Mouse (Mus musculus): ENCODE measurements around the gene Trim71. TPM values are rescaled to one million over a fixed set of nuclear protein-coding genes. Genes with fewer than 3 reads are reported as not detected.

Gene Trim71
- polyA plus RNA-seq (2015; fragmentation: Nextera tagmentation; extraction: Ambion mirVana), result 4.1 TPM in 2 replicates

GRCm38 (mm10) chr9:114563761-114564606 lies at the start of gene Trim71:
Gene Trim71, minus strand, starts transcription at chr9:114564369.
- Histone ChIP-seq H3K4me3 (replicated peaks) (peak within 1 kb of the TSS; percentile 64), H3K36me3 (no peaks in the 10 kb centered on the region), H3K4me1 (replicated peaks) (peaks cover 6% of the 10 kb centered on the region; the same call in 1 of the 2 replicates), H3K27me3 (replicated peaks) (peaks cover 37% of the 10 kb centered on the region), H3K9ac (peak within 1 kb of the TSS; percentile 80), H3K4me2 (replicated peaks) (peak within 1 kb of the TSS; percentile 93), H3K9me3 (no peaks in the 10 kb centered on the region), H3K27ac (peak within 1 kb of the TSS; percentile 96)
- ATAC-seq, result peak; percentile 82
- WGBS, result under 1% methylated on average over 91 of the region's 91 CpGs

DNA sequence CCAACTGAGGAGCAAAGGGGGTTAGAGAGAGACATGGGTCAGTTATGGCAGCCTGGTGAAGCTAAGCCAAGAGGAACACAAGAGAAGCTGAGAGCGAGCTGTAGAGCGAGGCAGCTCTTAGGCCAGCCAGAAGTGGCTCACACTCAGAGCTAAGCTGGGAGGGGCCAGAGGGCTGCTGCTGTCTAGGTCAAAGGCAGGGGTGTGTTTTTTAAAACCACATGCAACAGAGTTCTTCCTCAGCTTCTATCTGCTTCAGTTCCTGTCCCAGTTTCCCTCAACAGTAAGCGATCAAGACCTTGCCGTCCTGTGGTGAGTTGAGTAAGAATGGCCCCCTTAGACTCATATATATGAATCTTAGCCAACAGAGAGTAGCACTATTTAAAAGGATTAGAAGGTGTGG lies 48.9 kb upstream of the Trim71 start:
- Histone ChIP-seq H3K4me1 (replicated peaks) (no peaks in the 10 kb centered on the region), H3K36me3 (peaks cover 35% of the 10 kb centered on the region), H3K27ac (no peak overlapping the region), H3K27me3 (replicated peaks) (no peaks in the 10 kb centered on the region), H3K9ac (no peak overlapping the region), H3K4me3 (replicated peaks) (no peak overlapping the region), H3K4me2 (replicated peaks) (no peak overlapping the region), H3K9me3 (no peaks in the 10 kb centered on the region)
- no peak for ATAC-seq
- WGBS, result 93% methylated on average over 4 of the region's 4 CpGs

- no peak overlapping the region for H3K4me3 ChIP-seq (replicated peaks)
- no peak overlapping the region for H3K4me2 ChIP-seq (replicated peaks)
- WGBS, result 85% methylated on average over 4 of the region's 4 CpGs
- H3K9me3 ChIP-seq, result no peaks in the 10 kb centered on the region
- H3K27me3 ChIP-seq (replicated peaks), result no peaks in the 10 kb centered on the region
- ATAC-seq, result no peak
- no peaks in the 10 kb centered on the region for H3K4me1 ChIP-seq (replicated peaks)
- peaks cover 30% of the 10 kb centered on the region for H3K36me3 ChIP-seq
- H3K9ac ChIP-seq, result no peak overlapping the region
- no peak overlapping the region for H3K27ac ChIP-seq
Measured at GRCm38 (mm10) chr9:114612566-114612965, 48.4 kb upstream of the Trim71 start.

- peaks cover 36% of the 10 kb centered on the region for H3K36me3 ChIP-seq
- H3K4me2 ChIP-seq (replicated peaks), result no peak overlapping the region
Measured at GRCm38 (mm10) chr9:114610266-114610665, 46.1 kb upstream of the Trim71 start.

DNA sequence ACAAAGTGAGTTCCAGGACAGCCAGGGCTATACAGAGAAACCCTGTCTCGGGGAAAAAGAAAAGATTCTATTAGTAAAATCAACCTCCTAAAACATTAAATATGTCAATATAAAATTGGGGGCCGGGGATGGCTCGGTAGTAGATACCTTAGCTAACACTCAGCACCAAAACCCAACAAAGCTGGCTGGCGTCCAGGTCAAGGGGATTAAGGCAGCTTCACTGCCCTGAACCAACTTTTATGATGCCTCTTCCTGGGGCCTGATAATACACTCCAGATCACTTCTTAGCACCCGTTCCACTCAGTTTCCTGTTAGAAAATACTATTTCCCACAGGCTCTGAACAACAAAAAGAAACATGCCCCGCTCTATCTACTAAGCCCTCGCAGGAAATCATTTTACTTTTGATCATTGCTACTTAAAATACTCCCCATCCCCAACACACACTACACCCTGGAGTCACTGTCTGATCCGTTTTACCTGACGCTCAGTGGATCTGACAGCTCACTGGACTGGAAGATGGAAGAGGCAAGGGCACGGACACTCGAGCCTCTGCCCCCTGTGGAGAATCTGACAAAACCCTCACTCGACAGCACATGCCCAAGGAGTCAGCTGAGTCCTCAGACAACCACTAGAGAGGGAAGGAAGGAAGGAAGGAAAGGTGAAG lies 39.8 kb upstream of the Trim71 start:
- 84% methylated on average over 12 of the region's 12 CpGs for WGBS
- no peak for ATAC-seq
- Histone ChIP-seq H3K4me2 (replicated peaks) (no peak overlapping the region), H3K4me3 (replicated peaks) (no peak overlapping the region), H3K36me3 (peaks cover 17% of the 10 kb centered on the region), H3K27ac (no peak overlapping the region), H3K27me3 (replicated peaks) (no peaks in the 10 kb centered on the region), H3K4me1 (replicated peaks) (no peaks in the 10 kb centered on the region), H3K9me3 (no peaks in the 10 kb centered on the region), H3K9ac (no peak overlapping the region)

More at GRCm38 (mm10) chr9:114610266-114610665, 46.1 kb upstream of the Trim71 start:
- no peak for ATAC-seq
- no peak overlapping the region for H3K27ac ChIP-seq
- no peaks in the 10 kb centered on the region for H3K4me1 ChIP-seq (replicated peaks)
- no peak overlapping the region for H3K9ac ChIP-seq
- H3K27me3 ChIP-seq (replicated peaks), result no peaks in the 10 kb centered on the region
- no peaks in the 10 kb centered on the region for H3K9me3 ChIP-seq
- H3K4me3 ChIP-seq (replicated peaks), result no peak overlapping the region
- 88% methylated on average over 3 of the region's 3 CpGs for WGBS

DNA sequence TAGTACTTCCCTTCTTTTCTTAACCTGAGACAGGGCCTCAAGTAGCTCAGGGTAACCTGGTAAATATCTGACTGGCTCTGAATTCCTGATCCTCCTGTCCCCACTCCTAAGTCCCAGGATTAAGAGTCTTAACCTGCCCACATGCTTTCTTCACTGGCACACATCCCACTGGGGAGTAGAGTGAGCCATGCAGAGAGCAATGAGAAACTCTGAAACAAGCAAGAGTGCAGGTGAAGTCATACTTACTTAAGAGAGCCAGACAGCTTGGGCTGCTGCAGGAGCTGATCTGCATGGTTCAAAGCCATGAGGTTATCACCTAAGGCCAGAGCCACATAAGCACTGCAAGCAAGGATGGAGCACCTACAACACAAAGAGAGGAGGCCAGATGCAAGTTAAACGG lies 36.9 kb upstream of the Trim71 start:
- WGBS, result 85% methylated on average over 1 of the region's 1 CpGs
- H3K36me3 ChIP-seq, result peaks cover 18% of the 10 kb centered on the region; the same call in 1 of the 2 replicates

GRCm38 (mm10) chr9:114585017-114585345 lies 20.8 kb upstream of the Trim71 start:
- H3K4me2 ChIP-seq (replicated peaks), result peak overlapping the region; percentile 78
- H3K27ac ChIP-seq, result peak overlapping the region; percentile 51; the same call in 1 of the 2 replicates
- peaks cover 19% of the 10 kb centered on the region; the same call in 1 of the 2 replicates for H3K36me3 ChIP-seq
- no peak overlapping the region for H3K9ac ChIP-seq
- H3K9me3 ChIP-seq, result no peaks in the 10 kb centered on the region
- H3K4me3 ChIP-seq (replicated peaks), result no peak overlapping the region
- peak; percentile 42 for ATAC-seq
- H3K27me3 ChIP-seq (replicated peaks), result no peaks in the 10 kb centered on the region
- H3K4me1 ChIP-seq (replicated peaks), result peaks cover 6% of the 10 kb centered on the region
- WGBS, result 42% methylated on average over 5 of the region's 5 CpGs

More for the DNA sequence above, 36.9 kb upstream of the Trim71 start:
- Histone ChIP-seq H3K27me3 (replicated peaks) (no peaks in the 10 kb centered on the region), H3K27ac (no peak overlapping the region), H3K4me1 (replicated peaks) (no peaks in the 10 kb centered on the region), H3K9ac (no peak overlapping the region), H3K9me3 (no peaks in the 10 kb centered on the region), H3K4me3 (replicated peaks) (no peak overlapping the region), H3K4me2 (replicated peaks) (no peak overlapping the region)
- no peak for ATAC-seq

GRCm38 (mm10) chr9:114584183-114585016 lies 20.2 kb upstream of the Trim71 start:
- peak overlapping the region; percentile 41 for H3K4me3 ChIP-seq (replicated peaks)
- peaks cover 6% of the 10 kb centered on the region for H3K4me1 ChIP-seq (replicated peaks)
- ATAC-seq, result peak; percentile 67
- no peaks in the 10 kb centered on the region for H3K9me3 ChIP-seq
- H3K9ac ChIP-seq, result peak overlapping the region; percentile 41
- peak overlapping the region; percentile 51 for H3K27ac ChIP-seq
- peaks cover 16% of the 10 kb centered on the region; the same call in 1 of the 2 replicates for H3K36me3 ChIP-seq
- H3K27me3 ChIP-seq (replicated peaks), result no peaks in the 10 kb centered on the region
- WGBS, result 5% methylated on average over 31 of the region's 31 CpGs
- H3K4me2 ChIP-seq (replicated peaks), result peak overlapping the region; percentile 78

GRCm38 (mm10) chr9:114583812-114584182 lies 19.6 kb upstream of the Trim71 start:
- under 1% methylated on average over 23 of the region's 23 CpGs for WGBS
- Histone ChIP-seq H3K9ac (peak overlapping the region; percentile 41), H3K27ac (peak overlapping the region; percentile 51), H3K4me2 (replicated peaks) (peak overlapping the region; percentile 78), H3K4me1 (replicated peaks) (peaks cover 6% of the 10 kb centered on the region), H3K4me3 (replicated peaks) (peak overlapping the region; percentile 41), H3K36me3 (peaks cover 10% of the 10 kb centered on the region; the same call in 1 of the 2 replicates), H3K9me3 (no peaks in the 10 kb centered on the region), H3K27me3 (replicated peaks) (no peaks in the 10 kb centered on the region)
- ATAC-seq, result peak; percentile 76

DNA sequence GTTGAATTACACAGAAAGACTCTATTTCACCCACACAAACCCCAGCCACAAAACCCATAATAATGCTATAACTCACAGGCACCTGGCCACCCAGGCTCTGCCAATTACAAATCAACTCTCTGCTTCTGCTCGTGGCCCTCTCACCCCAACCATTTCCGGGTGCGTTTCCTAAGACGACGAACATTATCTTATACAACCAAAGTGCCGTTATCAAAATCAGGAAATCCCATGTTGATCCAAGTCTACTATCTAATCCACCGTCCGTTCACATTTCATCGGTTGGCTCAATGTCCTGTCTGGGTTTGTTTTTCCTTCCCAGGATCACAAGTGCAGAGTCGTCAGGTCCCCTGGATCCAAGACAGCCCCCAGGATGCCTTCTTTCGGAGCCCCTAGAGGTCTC lies 14.5 kb upstream of the Trim71 start:
- no peak overlapping the region; the same call in 1 of the 2 replicates for H3K4me2 ChIP-seq (replicated peaks)
- no peak overlapping the region for H3K4me3 ChIP-seq (replicated peaks)
- no peaks in the 10 kb centered on the region for H3K9me3 ChIP-seq
- no peaks in the 10 kb centered on the region for H3K27me3 ChIP-seq (replicated peaks)
- H3K4me1 ChIP-seq (replicated peaks), result no peaks in the 10 kb centered on the region
- WGBS, result 49% methylated on average over 11 of the region's 11 CpGs
- H3K9ac ChIP-seq, result no peak overlapping the region
- no peaks in the 10 kb centered on the region for H3K36me3 ChIP-seq
- no peak for ATAC-seq
- no peak overlapping the region for H3K27ac ChIP-seq

GRCm38 (mm10) chr9:114576001-114576400 lies 11.8 kb upstream of the Trim71 start:
- no peak overlapping the region for H3K27ac ChIP-seq
- H3K9ac ChIP-seq, result no peak overlapping the region
- H3K4me3 ChIP-seq (replicated peaks), result no peak overlapping the region
- 92% methylated on average over 1 of the region's 1 CpGs for WGBS
- H3K4me2 ChIP-seq (replicated peaks), result no peak overlapping the region
- no peaks in the 10 kb centered on the region for H3K4me1 ChIP-seq (replicated peaks)
- no peak for ATAC-seq
- H3K9me3 ChIP-seq, result no peaks in the 10 kb centered on the region
- H3K27me3 ChIP-seq (replicated peaks), result no peaks in the 10 kb centered on the region
- no peaks in the 10 kb centered on the region for H3K36me3 ChIP-seq

DNA sequence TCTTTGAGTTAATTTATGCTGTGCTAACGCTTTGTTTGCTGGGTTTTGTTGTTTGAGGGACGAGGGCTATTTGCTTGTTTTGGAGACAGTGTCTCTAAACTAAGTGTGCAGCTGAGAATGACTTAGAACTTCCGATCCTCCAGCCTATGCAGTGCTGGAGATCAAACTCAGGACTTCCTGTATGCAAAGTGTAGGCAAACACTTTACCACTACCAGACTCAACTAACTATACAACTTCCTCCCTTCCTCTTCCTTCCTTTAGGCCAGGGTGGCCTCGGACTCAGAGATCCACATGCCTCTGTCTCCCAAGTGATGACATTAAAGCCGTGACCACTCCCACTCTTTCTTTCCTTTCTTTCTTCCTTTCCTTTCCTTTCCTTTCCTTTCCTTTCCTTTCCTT lies 9.4 kb upstream of the Trim71 start:
- H3K36me3 ChIP-seq, result no peaks in the 10 kb centered on the region
- no peak overlapping the region for H3K9ac ChIP-seq
- no peak overlapping the region for H3K4me2 ChIP-seq (replicated peaks)
- no peak for ATAC-seq
- H3K9me3 ChIP-seq, result no peaks in the 10 kb centered on the region
- no peaks in the 10 kb centered on the region for H3K27me3 ChIP-seq (replicated peaks)
- H3K27ac ChIP-seq, result no peak overlapping the region
- H3K4me1 ChIP-seq (replicated peaks), result no peaks in the 10 kb centered on the region
- 55% methylated on average over 5 of the region's 5 CpGs for WGBS
- H3K4me3 ChIP-seq (replicated peaks), result no peak overlapping the region

All from intestine, embryonic 15.5 days (tissue).